Mouse (Mus musculus): Measurements from ENCODE around the gene Hist2h2be. TPM values are rescaled to one million over a fixed set of nuclear protein-coding genes. Genes with fewer than 3 reads are reported as not detected.
"Not testable (repeated sequence)": the region's sequence is repeated elsewhere in the genome, so short reads cannot be mapped to it uniquely, and the experiment has no call there.

The Hist2h2be gene
- polyA plus RNA-seq, 1 experiment = 12.3 TPM

GRCm38 (mm10) chr3:96268051-96268775, 47.3 kb downstream of the Hist2h2be start, which contains the start of gene Hist2h3b:
Gene Hist2h3b (plus strand): TSS chr3:96268654.
- TF ChIP-seq POLR2A (IDR thresholded peaks at IDR 0.05; ENCODE audit: borderline replicate concordance, extremely low read depth, insufficient read depth, insufficient read length, poor library complexity, severe bottlenecking) (peak; percentile 58; the same call in 1 of the 2 replicates), CTCF (IDR thresholded peaks at IDR 0.05; ENCODE audit: borderline replicate concordance, extremely low read depth, insufficient read depth, insufficient read length) (no peak)
- DNase-seq (ENCODE audit: low read depth) = peak; percentile 98

- DNase-seq (ENCODE audit: low read depth) = not testable (repeated sequence)
Measured at GRCm38 (mm10) chr3:96268776-96269378, 48.0 kb downstream of the Hist2h2be start.

- DNase-seq (ENCODE audit: low read depth) = peak; percentile 99
- TF ChIP-seq POLR2A (IDR thresholded peaks at IDR 0.05; ENCODE audit: borderline replicate concordance, extremely low read depth, insufficient read depth, insufficient read length, poor library complexity, severe bottlenecking) (peak; percentile 84), CTCF (IDR thresholded peaks at IDR 0.05; ENCODE audit: borderline replicate concordance, extremely low read depth, insufficient read depth, insufficient read length) (no peak)
Measured at GRCm38 (mm10) chr3:96269511-96270474, 48.9 kb downstream of the Hist2h2be start, which contains the start of gene Hist2h2bb. Gene Hist2h2bb (plus strand): TSS chr3:96269752.

Other genes starting within 250 kb of the Hist2h2be start
- 180 and 199 TPM in 2 replicates for gene Plekho1, start 225.1 kb upstream of the Hist2h2be start, polyA plus RNA-seq (2012; rRNA removed)
- 30.8 and 31.3 TPM in 2 replicates for gene Vps45, start 162.7 kb upstream of the Hist2h2be start, polyA plus RNA-seq (2012; rRNA removed)
- 7.0 and 8.6 TPM in 2 replicates for gene Otud7b, start 116.6 kb upstream of the Hist2h2be start, polyA plus RNA-seq (2012; rRNA removed)
- 10.1 and 10.2 TPM in 2 replicates for gene Mtmr11, start 59.1 kb upstream of the Hist2h2be start, polyA plus RNA-seq (2012; rRNA removed)
- gene Sf3b4, start 48.8 kb upstream of the Hist2h2be start, polyA plus RNA-seq (2012; rRNA removed) = 112 and 140 TPM in 2 replicates
- gene Sv2a, start 40.0 kb upstream of the Hist2h2be start, polyA plus RNA-seq (2012; rRNA removed) = 101 and 136 TPM in 2 replicates
- 48.1 and 54.5 TPM in 2 replicates for gene Bola1, start 1.4 kb upstream of the Hist2h2be start, polyA plus RNA-seq (2012; rRNA removed)
- 2.2 and 10.2 TPM in 2 replicates for gene Hist2h2ab, start 1.3 kb upstream of the Hist2h2be start, polyA plus RNA-seq (2012; rRNA removed)
- gene Hist2h2ac, start 239 bp upstream of the Hist2h2be start, polyA plus RNA-seq (2012; rRNA removed) = 8.3 and 12.6 TPM in 2 replicates
- gene Hist2h3c2, start 18.0 kb downstream of the Hist2h2be start, polyA plus RNA-seq (2012; rRNA removed) = 62.0 and 84.4 TPM in 2 replicates
- gene Hist2h2aa2, start 19.2 kb downstream of the Hist2h2be start, polyA plus RNA-seq (2012; rRNA removed) = 7.9 and 27.8 TPM in 2 replicates
- gene Hist2h2aa1, start 24.4 kb downstream of the Hist2h2be start, polyA plus RNA-seq (2012; rRNA removed) = 90.6 and 97.0 TPM in 2 replicates
- gene Hist2h3c1, start 25.6 kb downstream of the Hist2h2be start, polyA plus RNA-seq (2012; rRNA removed) = not detected in 2 replicates
- 5.9 and 7.0 TPM in 2 replicates for gene Hist2h4, start 42.2 kb downstream of the Hist2h2be start, polyA plus RNA-seq (2012; rRNA removed)
- gene Hist2h3b, start 47.5 kb downstream of the Hist2h2be start, polyA plus RNA-seq (2012; rRNA removed) = 76.5 and 89.8 TPM in 2 replicates
- gene Hist2h2bb, start 48.6 kb downstream of the Hist2h2be start, polyA plus RNA-seq (2012; rRNA removed) = 9.3 and 14.5 TPM in 2 replicates
- 1.4 and 1.8 TPM in 2 replicates for gene Fcgr1, start 72.8 kb downstream of the Hist2h2be start, polyA plus RNA-seq (2012; rRNA removed)
- 0.05 TPM in 1 of 2 replicates, not detected in the other for gene BC107364, start 231.2 kb downstream of the Hist2h2be start, polyA plus RNA-seq (2012; rRNA removed)